Mouse (Mus musculus) fibroblast of lung, adult 2 months (primary cell): ENCODE data around the gene F2rl1.
"Not testable (repeated sequence)": the region's sequence is repeated elsewhere in the genome, so short reads cannot be mapped to it uniquely, and the experiment has no call there.

Experiments
- DNase-seq: peaks from one replicate; pipeline ENCODE4 v3.0.0-alpha.2; 2011; ENCODE audit warnings: low read depth

Gene F2rl1

GRCm38 (mm10) chr13:95533640-95534039 lies 8.6 kb upstream of the F2rl1 start:
- DNase-seq, result no peak

GRCm38 (mm10) chr13:95533121-95533520 lies 8.1 kb upstream of the F2rl1 start:
- not testable (repeated sequence) for DNase-seq

GRCm38 (mm10) chr13:95531273-95532045 lies 6.4 kb upstream of the F2rl1 start:
- no peak for DNase-seq

GRCm38 (mm10) chr13:95529246-95529645 lies 4.2 kb upstream of the F2rl1 start:
- no peak for DNase-seq

GRCm38 (mm10) chr13:95524424-95524673 lies 678 bp downstream of the F2rl1 start:
- no peak for DNase-seq

GRCm38 (mm10) chr13:95523659-95524423 lies 1.2 kb downstream of the F2rl1 start:
- DNase-seq, result no peak

- DNase-seq, result no peak
Measured at GRCm38 (mm10) chr13:95522176-95522575, 2.9 kb downstream of the F2rl1 start.

- no peak for DNase-seq
Measured at GRCm38 (mm10) chr13:95521029-95521428, 4.0 kb downstream of the F2rl1 start.

- no peak for DNase-seq
Measured at GRCm38 (mm10) chr13:95514756-95515155, 10.3 kb downstream of the F2rl1 start.

GRCm38 (mm10) chr13:95510054-95510453 lies 15.0 kb downstream of the F2rl1 start:
- no peak for DNase-seq

- DNase-seq, result no peak
Measured at GRCm38 (mm10) chr13:95503279-95503917, 21.6 kb downstream of the F2rl1 start.

- DNase-seq, result no peak
Measured at GRCm38 (mm10) chr13:95496601-95497000, 28.4 kb downstream of the F2rl1 start.

- no peak for DNase-seq
Measured at GRCm38 (mm10) chr13:95494812-95495211, 30.2 kb downstream of the F2rl1 start.

GRCm38 (mm10) chr13:95493296-95493695 lies 31.7 kb downstream of the F2rl1 start:
- DNase-seq, result no peak

- DNase-seq, result no peak
Measured at GRCm38 (mm10) chr13:95491327-95491726, 33.7 kb downstream of the F2rl1 start.

GRCm38 (mm10) chr13:95484664-95485063 lies 40.4 kb downstream of the F2rl1 start:
- DNase-seq, result peak; percentile 57

GRCm38 (mm10) chr13:95481428-95481827 lies 43.6 kb downstream of the F2rl1 start:
- peak; percentile 49 for DNase-seq

- DNase-seq, result no peak
Measured at GRCm38 (mm10) chr13:95478671-95479413, 46.2 kb downstream of the F2rl1 start, which contains the start of gene S100z. S100z (minus strand) TSS chr13:95478721.

GRCm38 (mm10) chr13:95477173-95477572 lies 47.9 kb downstream of the F2rl1 start:
- DNase-seq, result no peak

- no peak for DNase-seq
Measured at GRCm38 (mm10) chr13:95475124-95475523, 49.9 kb downstream of the F2rl1 start.

GRCm38 (mm10) chr13:95474294-95474693 lies 50.7 kb downstream of the F2rl1 start:
- DNase-seq, result no peak

GRCm38 (mm10) chr13:95470970-95471369 lies 54.1 kb downstream of the F2rl1 start:
- no peak for DNase-seq
